Mouse (Mus musculus): ENCODE measurements around the gene Npl. TPM values are rescaled to one million over a fixed set of nuclear protein-coding genes. Genes with fewer than 3 reads are reported as not detected.
"Not testable (repeated sequence)": the region's sequence is repeated elsewhere in the genome, so short reads cannot be mapped to it uniquely, and the experiment has no call there.

Gene Npl
- polyA plus RNA-seq, 3 experiments from 2014 or later: 0.44 TPM; not detected in 2

- ATAC-seq: no peak
Measured at GRCm38 (mm10) chr1:153542726-153543320, 7.0 kb downstream of the Npl start.

GRCm38 (mm10) chr1:153540753-153541152 is 9.1 kb downstream of the Npl start:
- ATAC-seq: no peak

- ATAC-seq: no peak
Measured at GRCm38 (mm10) chr1:153539739-153540333, 10.0 kb downstream of the Npl start.

- no peak for ATAC-seq
Measured at GRCm38 (mm10) chr1:153535611-153536010, 14.2 kb downstream of the Npl start.

GRCm38 (mm10) chr1:153532896-153533295 is 16.9 kb downstream of the Npl start:
- not testable (repeated sequence) for ATAC-seq

- ATAC-seq: no peak
Measured at GRCm38 (mm10) chr1:153532234-153532841, 17.5 kb downstream of the Npl start.

- no peak for ATAC-seq
Measured at GRCm38 (mm10) chr1:153531677-153532233, 18.1 kb downstream of the Npl start.

GRCm38 (mm10) chr1:153522116-153522515 is 27.7 kb downstream of the Npl start:
- no peak for ATAC-seq

GRCm38 (mm10) chr1:153515368-153515767 is 34.5 kb downstream of the Npl start:
- ATAC-seq: no peak

GRCm38 (mm10) chr1:153510330-153511009 is 39.4 kb downstream of the Npl start:
- no peak for ATAC-seq

GRCm38 (mm10) chr1:153509569-153509968 is 40.3 kb downstream of the Npl start:
- ATAC-seq: not testable (repeated sequence)

- ATAC-seq: no peak
Measured at GRCm38 (mm10) chr1:153509012-153509411, 40.8 kb downstream of the Npl start.

- ATAC-seq: no peak
Measured at GRCm38 (mm10) chr1:153506266-153506665, 43.6 kb downstream of the Npl start.

- no peak for ATAC-seq
Measured at GRCm38 (mm10) chr1:153501644-153502321, 48.1 kb downstream of the Npl start.

GRCm38 (mm10) chr1:153500030-153500429 is 49.8 kb downstream of the Npl start:
- no peak for ATAC-seq

- no peak for ATAC-seq
Measured at GRCm38 (mm10) chr1:153496030-153496429, 53.8 kb downstream of the Npl start.

GRCm38 (mm10) chr1:153493931-153494330 is 55.9 kb downstream of the Npl start:
- no peak for ATAC-seq

- no peak for ATAC-seq
Measured at GRCm38 (mm10) chr1:153493338-153493737, 56.5 kb downstream of the Npl start.

GRCm38 (mm10) chr1:153491822-153492221 is 58.0 kb downstream of the Npl start:
- no peak for ATAC-seq

GRCm38 (mm10) chr1:153491345-153491744 is 58.5 kb downstream of the Npl start:
- no peak for ATAC-seq

GRCm38 (mm10) chr1:153489963-153490362 is 59.9 kb downstream of the Npl start:
- ATAC-seq: no peak

GRCm38 (mm10) chr1:153489540-153489939 is 60.3 kb downstream of the Npl start:
- ATAC-seq: no peak

GRCm38 (mm10) chr1:153489132-153489531 is 60.7 kb downstream of the Npl start:
- ATAC-seq: no peak
